Mouse (Mus musculus): ENCODE data around the gene Gdf15.

GRCm38 (mm10) chr8:70596216-70596615 lies 36.0 kb downstream of the Gdf15 start:
- no peak for TF ChIP-seq CTCF (IDR thresholded peaks at IDR 0.05; ENCODE audit: extremely low read depth, insufficient read depth, low read length)
- TF ChIP-seq POLR2A (IDR thresholded peaks at IDR 0.05; ENCODE audit: extremely low read depth, insufficient read depth, low read length) = no peak
